Mouse (Mus musculus) adrenal gland, postnatal 4 days (tissue): ENCODE data around the gene Fyb. TPM values are rescaled to one million over a fixed set of nuclear protein-coding genes. Genes with fewer than 3 reads are reported as not detected.
A peak's percentile ranks its signal among the peaks of the same experiment; 100 is the strongest.

ENCODE experiments used
- DNase-seq, 2 experiments: peaks; one replicate each; pipeline ENCODE4 v3.0.0; 2021 to 2022; ENCODE audit warnings: low spot score in 2 of 2, mixed read lengths in 2 of 2
- total RNA-seq, 2 experiments: library from RNA; stranded (reverse); gene quantifications; 2 replicates each; pipeline ENCODE4 v1.2.3; 2021

The Fyb gene
- total RNA-seq, 2 experiments from 2014 or later, result 27.7 to 28.9 TPM

DNA sequence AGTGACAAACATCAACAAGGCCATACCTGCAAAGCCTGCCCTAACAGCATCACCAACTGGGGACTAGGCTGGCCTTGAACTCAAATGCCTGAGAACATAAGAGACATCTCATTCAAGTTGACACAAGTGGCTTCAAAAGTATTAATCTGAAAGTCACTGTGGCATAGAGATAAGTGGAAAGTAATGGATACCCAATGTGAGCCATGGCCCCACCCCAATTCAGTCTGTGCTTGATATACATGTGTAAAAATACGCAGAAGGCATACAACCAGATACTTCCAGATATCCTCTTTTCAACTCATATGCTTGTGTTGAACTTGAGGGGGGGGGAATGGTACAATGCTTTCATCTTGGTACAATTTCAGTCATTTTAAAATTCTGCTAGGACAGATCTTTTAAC lies 124.4 kb downstream of the Fyb start:
- no peak for DNase-seq

DNA sequence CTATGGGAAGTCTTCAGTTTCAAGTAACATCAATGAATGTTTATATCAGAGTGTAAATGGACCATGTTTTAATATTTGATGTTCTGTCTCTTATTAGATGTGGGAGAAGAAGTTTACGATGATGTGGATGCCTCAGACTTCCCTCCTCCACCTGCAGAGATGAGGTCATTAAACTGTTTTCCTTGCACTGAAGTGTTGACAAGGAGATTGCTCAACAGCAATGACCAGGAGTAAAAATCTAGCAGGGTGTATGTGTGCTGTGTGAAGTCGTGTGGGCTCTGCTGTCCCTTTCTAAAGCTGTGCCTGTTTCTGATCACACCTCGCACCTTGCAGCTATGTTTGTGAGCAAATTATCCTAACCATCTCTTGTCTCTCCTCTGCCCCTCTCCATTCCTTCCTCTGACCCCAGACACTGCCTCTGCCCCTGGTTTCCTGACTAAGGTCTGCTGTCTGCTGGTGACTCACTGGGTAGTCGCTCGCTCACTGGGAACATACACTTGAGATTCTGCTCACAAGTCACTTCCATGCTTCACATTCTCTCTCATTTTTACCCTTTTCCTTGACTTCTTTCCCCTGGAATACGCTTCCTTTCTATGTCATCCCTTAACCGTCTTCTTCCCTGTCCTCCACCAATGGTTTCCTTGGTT lies 126.2 kb downstream of the Fyb start:
- no peak for DNase-seq

DNA sequence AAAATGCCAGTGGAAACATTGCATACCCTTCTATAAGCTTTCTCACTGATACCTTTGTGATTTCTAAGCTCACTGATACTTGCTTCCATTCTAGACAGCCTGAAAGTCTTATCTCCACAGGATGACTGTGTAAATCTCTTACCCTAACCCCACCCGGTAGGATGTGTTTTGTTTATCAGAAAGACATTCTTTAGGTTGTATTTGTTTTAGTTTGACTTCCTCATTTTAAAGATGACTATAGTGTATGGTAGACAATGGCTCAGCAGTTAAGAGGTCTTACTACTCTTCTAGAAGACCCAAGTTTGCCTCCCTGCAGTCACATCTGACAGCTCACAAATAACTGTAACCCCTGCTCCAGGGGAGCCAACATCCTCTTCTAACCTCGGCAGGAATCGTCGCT lies 130.4 kb downstream of the Fyb start:
- DNase-seq, result no peak

DNA sequence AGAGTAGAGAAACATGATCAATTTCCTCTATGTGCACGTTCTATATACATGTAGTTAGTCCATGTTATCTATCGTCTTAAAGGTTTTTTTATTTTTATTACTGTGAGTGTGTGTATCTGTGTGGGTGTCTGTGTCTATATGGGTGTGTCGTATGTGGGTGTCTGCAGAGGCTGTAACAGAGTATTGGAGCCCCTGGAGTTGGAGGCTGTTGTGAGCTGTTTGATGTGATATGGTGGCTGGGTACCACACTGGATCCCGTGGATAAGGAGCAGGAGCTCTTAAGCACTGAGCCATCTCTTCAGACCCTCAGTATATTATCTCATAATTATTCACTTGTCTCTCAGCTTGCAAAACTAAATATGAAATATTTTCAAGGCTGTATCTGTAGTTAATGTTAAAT lies 135.4 kb downstream of the Fyb start:
- DNase-seq, result no peak

DNA sequence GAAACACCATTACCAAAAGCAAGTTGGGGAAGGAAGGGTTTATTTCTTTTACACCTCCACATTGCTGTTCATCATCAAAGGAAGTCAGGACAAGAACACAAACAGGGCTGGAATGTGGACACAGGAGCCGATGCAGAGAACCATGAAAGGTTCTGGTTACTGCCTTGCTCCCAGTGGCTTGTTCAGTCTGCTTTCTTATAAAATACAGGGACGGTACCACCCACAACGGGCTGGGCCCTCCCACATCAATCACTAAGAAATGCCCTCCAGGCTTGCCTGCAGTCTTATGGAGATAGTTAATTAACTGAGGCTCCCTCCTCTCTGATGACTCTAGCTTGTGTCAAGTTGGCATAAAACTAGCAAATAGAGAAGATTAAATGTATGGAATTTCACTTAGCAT lies 139.3 kb downstream of the Fyb start:
- DNase-seq, result no peak

DNA sequence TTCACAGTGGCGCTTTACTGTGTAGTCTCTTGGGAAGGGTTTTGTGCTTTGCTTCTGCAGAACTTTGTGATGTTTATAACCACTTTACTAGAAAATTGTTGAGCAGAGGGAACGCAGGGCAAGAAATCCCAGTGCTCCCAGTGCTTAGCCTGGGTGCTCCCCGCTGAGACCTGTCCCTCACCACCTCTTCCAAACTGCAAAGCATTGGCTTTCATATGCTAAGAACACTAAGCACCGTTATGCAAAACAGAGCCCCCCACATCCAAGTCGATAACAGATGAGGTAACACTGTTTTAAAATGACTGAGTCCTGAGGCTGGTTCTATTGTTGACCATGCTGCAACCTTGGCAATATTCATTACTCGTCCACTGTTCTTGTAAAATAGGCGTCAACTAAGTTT lies 141.3 kb downstream of the Fyb start:
- DNase-seq, result no peak

DNA sequence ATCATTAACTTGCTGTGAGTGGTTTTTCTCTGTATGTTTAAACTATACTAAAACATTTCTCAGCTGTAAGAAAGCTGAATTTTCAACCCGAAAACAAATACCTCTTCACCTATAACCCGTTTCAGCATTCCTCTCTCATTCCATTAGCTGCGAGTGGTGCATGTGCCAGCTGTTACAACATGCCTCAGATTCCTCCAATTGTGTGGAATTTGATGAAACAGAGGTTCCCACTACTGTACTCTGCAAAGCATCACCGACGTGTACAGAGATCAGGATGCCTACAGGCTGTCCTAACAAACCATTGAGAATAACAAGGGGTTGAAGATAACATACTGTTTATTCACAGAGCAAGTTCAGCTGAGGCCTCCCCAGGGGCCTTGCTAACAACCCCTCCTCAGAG lies 143.4 kb downstream of the Fyb start:
- DNase-seq, result no peak

DNA sequence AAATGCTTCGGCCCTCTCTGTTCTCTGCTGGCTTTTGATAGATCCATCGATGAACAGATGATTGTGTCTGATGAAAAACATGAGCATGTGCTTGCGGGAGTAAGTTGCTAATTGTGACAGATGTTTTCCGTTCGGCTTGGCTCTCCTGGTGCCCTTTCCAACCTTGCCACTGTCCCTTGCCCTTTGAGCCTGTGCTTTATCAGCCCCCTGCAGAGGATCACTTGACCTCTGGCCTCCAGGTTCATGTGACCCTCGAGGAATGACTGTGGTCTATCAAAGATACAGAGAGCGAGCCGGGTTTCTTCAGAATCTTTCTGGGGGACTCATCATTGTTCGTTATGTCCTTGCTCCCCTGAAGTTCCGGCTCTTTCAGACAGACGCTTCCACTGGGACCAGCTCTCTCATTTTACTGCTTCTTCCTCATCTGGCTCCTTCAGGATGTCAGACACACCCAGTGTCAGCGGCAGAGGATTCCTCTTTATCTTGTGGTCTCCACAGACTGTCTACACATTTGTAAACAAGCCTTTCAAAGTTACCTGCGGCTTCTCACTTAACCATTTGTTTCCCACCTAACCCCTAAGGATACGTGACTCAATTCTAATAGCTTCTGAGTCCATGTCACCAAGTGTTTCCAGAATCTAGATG lies 146.3 kb downstream of the Fyb start:
- no peak for DNase-seq

DNA sequence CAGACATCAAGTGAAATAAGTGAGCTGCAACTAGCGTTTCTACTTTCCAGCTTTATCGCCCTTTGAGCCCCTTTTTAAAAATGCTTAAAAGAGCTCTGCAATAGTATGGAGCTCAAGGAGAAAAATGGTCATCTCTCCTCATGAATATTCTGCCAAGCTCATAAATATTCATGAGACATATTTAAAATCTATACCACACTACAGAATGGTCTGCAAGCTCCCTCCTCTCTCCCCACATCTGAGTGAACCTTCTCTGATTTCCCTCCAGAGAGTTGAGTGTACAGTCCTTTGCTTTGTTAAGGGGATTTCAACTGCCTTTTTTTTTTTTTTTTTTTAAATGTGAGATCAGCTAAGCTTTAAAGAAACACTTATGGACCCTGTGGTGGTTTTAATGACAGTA lies 155.8 kb downstream of the Fyb start:
- DNase-seq, result no peak

DNA sequence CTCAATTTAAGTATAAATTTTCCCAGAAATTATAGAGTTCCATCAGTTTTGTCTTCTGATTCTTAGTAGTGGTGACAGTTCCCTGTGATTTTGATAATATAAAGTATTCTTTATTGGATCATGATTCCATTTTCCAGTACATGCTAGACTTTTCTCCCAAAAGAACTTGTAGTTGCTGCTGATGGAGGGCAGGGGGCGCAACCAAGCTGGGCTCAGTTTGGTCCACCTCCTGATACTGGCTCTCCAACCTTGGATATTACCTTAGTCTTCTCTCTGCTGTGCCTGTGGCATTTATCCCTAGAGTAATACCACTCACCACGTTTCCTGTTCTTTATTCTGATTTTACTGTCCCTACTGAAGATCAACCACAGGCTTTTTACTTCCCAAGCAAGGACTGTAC lies 179.5 kb downstream of the Fyb start:
- DNase-seq, result no peak

DNA sequence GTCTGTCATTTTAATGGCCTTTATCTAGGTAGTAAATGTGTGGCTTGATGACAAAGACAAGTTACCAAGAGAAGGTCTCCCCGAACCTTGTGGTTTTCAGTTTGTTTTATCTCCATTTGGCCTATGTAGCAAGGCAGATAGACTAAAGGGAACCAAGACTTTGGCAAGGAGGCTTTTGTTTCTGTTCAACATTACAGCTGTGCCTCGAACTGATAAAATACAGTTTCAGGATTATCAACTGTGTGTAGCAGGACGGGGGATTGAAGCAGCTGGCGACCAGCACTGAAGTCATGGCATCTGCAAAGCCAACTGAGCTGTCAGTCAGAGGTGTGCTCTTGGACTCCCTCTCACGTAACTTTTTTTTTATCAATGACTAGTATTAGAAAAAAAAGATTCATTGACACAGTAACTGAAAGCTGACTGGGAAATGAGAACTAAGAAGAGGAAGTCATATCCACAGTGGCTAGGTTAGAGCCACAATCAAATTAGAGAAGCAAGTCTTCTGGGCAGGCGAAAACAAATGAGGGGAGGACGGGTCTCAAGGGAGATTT lies 182.8 kb downstream of the Fyb start:
- DNase-seq, result no peak

DNA sequence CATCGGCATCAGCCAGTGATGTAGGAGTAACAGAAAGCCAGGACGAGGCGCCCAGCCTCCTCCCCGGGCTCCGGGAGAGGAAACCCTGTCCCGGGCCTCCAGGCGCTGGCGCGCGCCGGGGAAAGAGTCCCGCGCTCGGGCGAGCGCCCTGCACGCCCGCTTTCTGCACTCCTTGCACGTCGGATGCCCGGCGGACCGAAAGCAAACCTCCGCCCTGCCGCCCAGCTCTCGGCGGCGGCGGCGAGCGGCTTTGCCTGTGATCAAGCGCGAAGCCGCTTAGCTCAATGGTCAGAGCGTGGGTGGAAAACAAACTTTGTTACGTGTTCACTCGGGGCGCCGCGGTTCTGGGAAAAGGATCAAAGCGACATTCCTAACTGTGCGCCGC lies 184.9 kb downstream of the Fyb start:
- peak; percentile 36 to 48 for DNase-seq

DNA sequence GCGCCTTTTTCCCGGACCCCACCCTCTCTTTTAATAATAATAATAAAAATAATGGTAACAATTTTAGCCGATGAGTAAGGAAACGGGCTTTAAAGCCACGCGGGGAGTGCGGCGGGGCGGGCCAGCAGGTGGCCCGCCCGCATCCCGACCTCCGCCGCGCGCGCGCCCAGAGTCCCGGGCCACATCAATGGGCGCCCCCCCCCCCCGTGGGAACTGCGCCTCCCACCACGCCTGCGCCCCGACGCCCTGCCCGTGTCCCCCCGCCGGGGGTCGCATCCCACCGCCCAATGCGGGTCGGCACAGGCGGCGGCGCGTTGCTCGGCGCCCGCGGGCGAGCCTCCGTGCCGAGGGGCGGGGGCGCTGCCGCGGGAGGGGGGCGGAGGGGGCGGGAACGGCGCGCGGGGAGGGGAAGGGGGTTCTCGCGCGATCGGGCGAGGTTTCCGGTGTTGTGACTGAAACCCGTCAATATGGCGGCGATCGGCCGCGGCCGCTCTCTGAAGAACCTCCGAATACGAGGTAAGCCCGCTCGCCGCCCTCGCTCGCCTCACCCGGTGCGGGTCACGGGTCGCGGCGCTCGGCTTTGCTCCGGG lies 185.4 kb downstream of the Fyb start, which contains the start of gene Rictor:
Rictor (plus strand) TSS at position 444 of the 590 bp plus-strand sequence.
- DNase-seq, result peak; percentile 65 to 71

DNA sequence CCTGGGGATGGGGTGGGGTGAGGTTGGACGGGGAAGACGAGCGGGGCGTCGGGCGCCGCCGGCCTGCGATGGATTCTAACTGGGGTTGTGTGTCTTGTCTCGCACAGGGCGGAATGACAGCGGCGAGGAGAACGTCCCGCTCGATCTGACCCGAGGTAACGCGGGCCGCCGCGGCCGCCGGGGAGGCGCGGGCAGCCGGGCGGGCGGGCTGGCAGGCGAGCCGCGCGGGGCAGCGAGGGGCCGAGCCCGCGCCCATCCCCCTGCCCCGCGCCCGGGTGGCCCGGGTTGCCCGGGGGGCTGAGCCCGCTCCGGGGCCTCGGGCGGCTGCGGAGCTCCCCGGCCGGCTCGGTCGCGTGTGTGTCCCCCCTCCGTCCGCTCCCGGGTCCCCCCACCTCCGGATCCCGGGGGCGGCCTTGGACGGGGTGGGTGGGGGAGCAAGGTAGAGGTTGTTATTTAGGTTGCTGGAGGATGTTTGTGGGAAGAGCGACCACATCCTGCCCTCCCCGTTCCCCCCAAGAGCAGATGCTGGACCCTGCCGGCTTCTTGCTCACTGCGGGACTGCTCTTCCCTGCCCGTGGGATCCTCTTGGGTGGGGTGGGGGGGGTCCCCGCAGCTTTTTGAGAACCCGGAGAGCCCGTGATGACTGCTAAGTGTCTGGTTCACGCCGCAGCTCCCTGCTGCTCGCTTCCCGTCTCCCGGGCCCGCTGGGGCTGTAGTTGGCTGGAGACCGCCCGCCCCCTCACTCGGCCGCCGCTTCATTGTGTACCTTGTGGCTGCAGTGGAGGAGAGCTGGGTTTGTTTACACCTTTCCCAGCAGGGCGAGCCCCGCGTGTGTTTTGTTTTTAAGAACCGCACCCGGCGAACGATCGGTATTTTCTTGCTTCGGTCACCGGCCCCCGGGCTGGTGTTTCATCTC lies 186.1 kb downstream of the Fyb start:
- peak in 1 of 2 experiments; percentile 26 for DNase-seq

DNA sequence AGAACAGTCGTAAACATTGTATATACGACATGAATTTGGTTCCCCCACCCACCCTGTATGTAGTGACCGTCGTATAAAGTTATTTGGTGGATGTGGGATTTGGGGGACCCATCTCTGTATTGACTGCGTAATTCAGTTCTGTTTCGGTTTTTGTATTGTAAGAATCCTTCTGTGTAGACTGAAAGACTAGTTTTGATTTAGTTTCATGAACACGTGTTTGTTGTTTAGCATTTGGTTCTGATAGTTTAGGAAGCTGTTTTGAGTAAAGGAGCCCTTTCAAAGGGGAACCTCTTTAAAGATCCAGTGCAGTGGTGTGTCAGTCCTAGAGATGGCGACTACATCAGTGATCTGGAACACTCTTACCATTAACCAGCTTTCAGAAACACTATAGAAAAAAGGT lies 187.0 kb downstream of the Fyb start:
- no peak for DNase-seq

DNA sequence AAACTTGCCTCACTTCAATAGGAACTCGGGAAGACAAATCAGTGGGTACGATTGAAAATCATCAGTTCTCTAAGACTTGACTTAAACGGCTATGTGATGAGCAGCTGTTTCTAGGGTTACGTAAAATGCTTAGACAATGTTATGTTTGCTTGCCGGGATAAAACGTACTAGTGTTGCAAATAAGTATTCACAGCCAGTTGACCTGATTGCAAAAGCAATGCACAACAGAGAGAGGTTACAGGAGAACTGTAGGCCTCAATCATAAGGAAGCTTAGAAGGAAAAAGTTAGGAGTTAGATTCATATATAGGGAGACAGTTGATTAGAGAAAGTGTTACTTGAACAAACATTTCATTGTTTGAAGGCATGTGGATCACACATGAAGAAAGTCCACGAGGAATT lies 187.7 kb downstream of the Fyb start:
- DNase-seq, result no peak

DNA sequence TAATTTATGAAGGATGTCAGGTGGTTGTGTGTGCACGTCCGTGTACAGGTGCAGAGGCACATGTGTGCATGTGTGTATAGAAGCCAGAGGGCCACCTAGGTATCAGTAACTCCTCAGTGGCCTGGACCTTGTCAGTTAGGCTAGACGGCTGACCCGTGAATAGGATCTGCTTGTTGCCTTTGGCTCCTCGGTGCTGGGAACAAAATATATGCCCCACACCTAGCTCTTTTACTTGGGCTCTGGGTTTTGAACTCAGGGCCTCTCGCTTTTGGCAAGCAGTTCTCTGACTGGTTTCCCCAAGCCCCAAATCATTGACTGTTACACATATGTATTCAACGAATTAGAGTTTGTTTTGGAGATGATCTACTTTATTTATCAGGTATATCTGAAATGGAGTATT lies 188.6 kb downstream of the Fyb start:
- no peak for DNase-seq
